Mouse (Mus musculus): Measurements from ENCODE around the gene Ubap2. TPM values are rescaled to one million over a fixed set of nuclear protein-coding genes. Genes with fewer than 3 reads are reported as not detected.

The Ubap2 gene
- total and polyA plus RNA-seq, 2 experiments from 2014 or later, result 18.2 to 27.1 TPM

GRCm38 (mm10) chr4:41179825-41180725 is 94.9 kb downstream of the Ubap2 start:
- no peak for TF ChIP-seq EP300 (IDR thresholded peaks at IDR 0.05; ENCODE audit: low read depth)
- Histone ChIP-seq H3K27ac (ENCODE audit: low read depth) (no peak overlapping the region), H3K36me3 (replicated peaks; ENCODE audit: control insufficient read depth, insufficient read depth, low read length) (peaks cover 48% of the 10 kb centered on the region), H3K4me3 (ENCODE audit: low read depth, low read length) (no peak overlapping the region), H3K9ac (replicated peaks; ENCODE audit: low read depth, low read length) (no peak overlapping the region), H3K27me3 (ENCODE audit: control insufficient read depth, insufficient read depth, low read length) (no peaks in the 10 kb centered on the region), H3K9me3 (replicated peaks; ENCODE audit: control insufficient read depth, low read length) (no peaks in the 10 kb centered on the region), H3K4me2 (ENCODE audit: low read depth, low read length) (no peak overlapping the region), H3K4me1 (ENCODE audit: control insufficient read depth, insufficient read depth) (no peaks in the 10 kb centered on the region)
- DNase-seq (ENCODE audit: low spot score), result no peak
- ATAC-seq (ENCODE audit: insufficient read depth, low read depth), result no peak
- 70% methylated on average over 15 of the region's 15 CpGs for WGBS

- Histone ChIP-seq H3K9me3 (replicated peaks; ENCODE audit: control insufficient read depth, low read length) (no peaks in the 10 kb centered on the region), H3K4me2 (ENCODE audit: low read depth, low read length) (no peak overlapping the region), H3K27me3 (ENCODE audit: control insufficient read depth, insufficient read depth, low read length) (no peaks in the 10 kb centered on the region), H3K4me1 (ENCODE audit: control insufficient read depth, insufficient read depth) (no peaks in the 10 kb centered on the region), H3K27ac (ENCODE audit: low read depth) (no peak overlapping the region), H3K9ac (replicated peaks; ENCODE audit: low read depth, low read length) (no peak overlapping the region), H3K36me3 (replicated peaks; ENCODE audit: control insufficient read depth, insufficient read depth, low read length) (peaks cover 30% of the 10 kb centered on the region), H3K4me3 (ENCODE audit: low read depth, low read length) (no peak overlapping the region)
- ATAC-seq (ENCODE audit: insufficient read depth, low read depth) (no peak), DNase-seq (ENCODE audit: low spot score) (no peak)
- no peak for TF ChIP-seq EP300 (IDR thresholded peaks at IDR 0.05; ENCODE audit: low read depth)
- TF ChIP-seq CTCF (IDR thresholded peaks at IDR 0.05; ENCODE audit: low read depth), result no peak
- 56% methylated on average over 2 of the region's 2 CpGs for WGBS
Observed at GRCm38 (mm10) chr4:41174631-41175030, 100.3 kb downstream of the Ubap2 start.

GRCm38 (mm10) chr4:41170970-41171369 is 104.0 kb downstream of the Ubap2 start:
- H3K27me3 ChIP-seq (ENCODE audit: control insufficient read depth, insufficient read depth, low read length), result no peaks in the 10 kb centered on the region
- no peak for DNase-seq (ENCODE audit: low spot score)
- no peaks in the 10 kb centered on the region for H3K4me1 ChIP-seq (ENCODE audit: control insufficient read depth, insufficient read depth)
- H3K4me3 ChIP-seq (ENCODE audit: low read depth, low read length), result no peak overlapping the region
- no peak for TF ChIP-seq CTCF (IDR thresholded peaks at IDR 0.05; ENCODE audit: low read depth)
- TF ChIP-seq EP300 (IDR thresholded peaks at IDR 0.05; ENCODE audit: low read depth), result no peak
- no peaks in the 10 kb centered on the region for H3K9me3 ChIP-seq (replicated peaks; ENCODE audit: control insufficient read depth, low read length)
- no peak overlapping the region for H3K27ac ChIP-seq (ENCODE audit: low read depth)
- 0 out of 2 replicates have a peak, but pooled peaks cover 8% of the 10 kb centered on the region for H3K36me3 ChIP-seq (replicated peaks; ENCODE audit: control insufficient read depth, insufficient read depth, low read length)
- no peak overlapping the region for H3K9ac ChIP-seq (replicated peaks; ENCODE audit: low read depth, low read length)
- ATAC-seq (ENCODE audit: insufficient read depth, low read depth), result no peak
- H3K4me2 ChIP-seq (ENCODE audit: low read depth, low read length), result no peak overlapping the region
- WGBS, result 89% methylated on average over 2 of the region's 2 CpGs

GRCm38 (mm10) chr4:41165693-41166475 is 109.1 kb downstream of the Ubap2 start:
- Histone ChIP-seq H3K4me1 (ENCODE audit: control insufficient read depth, insufficient read depth) (peaks cover 4% of the 10 kb centered on the region; the same call in 1 of the 2 replicates), H3K36me3 (replicated peaks; ENCODE audit: control insufficient read depth, insufficient read depth, low read length) (no peaks in the 10 kb centered on the region), H3K4me2 (ENCODE audit: low read depth, low read length) (no peak overlapping the region), H3K27me3 (ENCODE audit: control insufficient read depth, insufficient read depth, low read length) (no peaks in the 10 kb centered on the region), H3K27ac (ENCODE audit: low read depth) (no peak overlapping the region; the same call in 1 of the 2 replicates), H3K9me3 (replicated peaks; ENCODE audit: control insufficient read depth, low read length) (no peaks in the 10 kb centered on the region), H3K9ac (replicated peaks; ENCODE audit: low read depth, low read length) (no peak overlapping the region), H3K4me3 (ENCODE audit: low read depth, low read length) (no peak overlapping the region)
- DNase-seq (ENCODE audit: low spot score) (peak; percentile 64), ATAC-seq (ENCODE audit: insufficient read depth, low read depth) (no peak)
- 51% methylated on average over 6 of the region's 6 CpGs for WGBS
- TF ChIP-seq EP300 (IDR thresholded peaks at IDR 0.05; ENCODE audit: low read depth), result no peak
- peak; percentile 67 for TF ChIP-seq CTCF (IDR thresholded peaks at IDR 0.05; ENCODE audit: low read depth)

GRCm38 (mm10) chr4:41164974-41165373 is 110.0 kb downstream of the Ubap2 start:
- Histone ChIP-seq H3K9ac (replicated peaks; ENCODE audit: low read depth, low read length) (no peak overlapping the region), H3K4me2 (ENCODE audit: low read depth, low read length) (no peak overlapping the region), H3K9me3 (replicated peaks; ENCODE audit: control insufficient read depth, low read length) (no peaks in the 10 kb centered on the region), H3K4me1 (ENCODE audit: control insufficient read depth, insufficient read depth) (peaks cover 4% of the 10 kb centered on the region; the same call in 1 of the 2 replicates), H3K4me3 (ENCODE audit: low read depth, low read length) (no peak overlapping the region), H3K36me3 (replicated peaks; ENCODE audit: control insufficient read depth, insufficient read depth, low read length) (no peaks in the 10 kb centered on the region), H3K27ac (ENCODE audit: low read depth) (no peak overlapping the region), H3K27me3 (ENCODE audit: control insufficient read depth, insufficient read depth, low read length) (no peaks in the 10 kb centered on the region)
- 25% methylated on average over 2 of the region's 2 CpGs for WGBS
- TF ChIP-seq EP300 (IDR thresholded peaks at IDR 0.05; ENCODE audit: low read depth) (no peak), CTCF (IDR thresholded peaks at IDR 0.05; ENCODE audit: low read depth) (no peak)
- ATAC-seq (ENCODE audit: insufficient read depth, low read depth), result no peak
- DNase-seq (ENCODE audit: low spot score), result no peak

Measured in heart, postnatal 0 days (tissue).